Mouse (Mus musculus) urinary bladder, postnatal 4 days (tissue): ENCODE results near the gene Gtf3c1.

ENCODE experiments used
- DNase-seq, 2 experiments: peaks; one replicate each; pipeline ENCODE4 v3.0.0; 2021 to 2022; ENCODE audit warnings: low spot score in 2 of 2

Gene Gtf3c1

GRCm38 (mm10) chr7:125620077-125620476 is 87.5 kb downstream of the Gtf3c1 start:
- DNase-seq: no peak

GRCm38 (mm10) chr7:125618016-125618415 is 89.6 kb downstream of the Gtf3c1 start:
- no peak for DNase-seq

GRCm38 (mm10) chr7:125615453-125615852 is 92.1 kb downstream of the Gtf3c1 start:
- no peak for DNase-seq

GRCm38 (mm10) chr7:125613579-125613978 is 94.0 kb downstream of the Gtf3c1 start:
- DNase-seq: no peak

GRCm38 (mm10) chr7:125608183-125608688 is 99.3 kb downstream of the Gtf3c1 start:
- no peak for DNase-seq

GRCm38 (mm10) chr7:125607384-125608182 is 100.0 kb downstream of the Gtf3c1 start:
- DNase-seq: no peak

- no peak for DNase-seq
Measured at GRCm38 (mm10) chr7:125606265-125607164, 101.1 kb downstream of the Gtf3c1 start.

GRCm38 (mm10) chr7:125605725-125606139 is 101.8 kb downstream of the Gtf3c1 start:
- no peak for DNase-seq

GRCm38 (mm10) chr7:125604362-125605319 is 102.9 kb downstream of the Gtf3c1 start:
- no peak for DNase-seq

GRCm38 (mm10) chr7:125603185-125603631 is 104.4 kb downstream of the Gtf3c1 start, which contains the start of gene Il21r:
Gene Il21r (plus strand): TSS chr7:125603429.
- DNase-seq: no peak

GRCm38 (mm10) chr7:125601821-125602448 is 105.6 kb downstream of the Gtf3c1 start:
- DNase-seq: no peak

- DNase-seq: no peak
Measured at GRCm38 (mm10) chr7:125601280-125601670, 106.3 kb downstream of the Gtf3c1 start.

GRCm38 (mm10) chr7:125600612-125601279 is 106.8 kb downstream of the Gtf3c1 start:
- no peak for DNase-seq

- no peak for DNase-seq
Measured at GRCm38 (mm10) chr7:125600136-125600535, 107.4 kb downstream of the Gtf3c1 start.

- no peak for DNase-seq
Measured at GRCm38 (mm10) chr7:125599373-125599973, 108.1 kb downstream of the Gtf3c1 start.

- no peak for DNase-seq
Measured at GRCm38 (mm10) chr7:125597516-125598347, 109.8 kb downstream of the Gtf3c1 start.

GRCm38 (mm10) chr7:125597083-125597482 is 110.5 kb downstream of the Gtf3c1 start:
- DNase-seq: no peak

- DNase-seq: no peak
Measured at GRCm38 (mm10) chr7:125596406-125596805, 111.2 kb downstream of the Gtf3c1 start.

- DNase-seq: no peak
Measured at GRCm38 (mm10) chr7:125593831-125594230, 113.7 kb downstream of the Gtf3c1 start.
